Mouse (Mus musculus) splenic B cell, adult 2 months (primary cell): ENCODE results near the gene Gm10638.

Experiments
- DNase-seq: peaks from one replicate; pipeline ENCODE4 v3.0.0-alpha.2; 2011; ENCODE audit warnings: low read depth, low spot score
- H3K27me3 ChIP-seq: 2 replicates; pipeline ENCODE4 v1.6.1; 2012; ENCODE audit warnings: mild to moderate bottlenecking, low read length, moderate library complexity, mixed read lengths; ENCODE audit not compliant: control insufficient read depth, poor library complexity, insufficient read depth, severe bottlenecking
- H3K36me3 ChIP-seq: 2 replicates; pipeline ENCODE4 v1.6.1; 2012; ENCODE audit warnings: mild to moderate bottlenecking, low read length, moderate library complexity, mixed read lengths; ENCODE audit not compliant: control insufficient read depth, poor library complexity, insufficient read depth, severe bottlenecking

The Gm10638 gene

DNA sequence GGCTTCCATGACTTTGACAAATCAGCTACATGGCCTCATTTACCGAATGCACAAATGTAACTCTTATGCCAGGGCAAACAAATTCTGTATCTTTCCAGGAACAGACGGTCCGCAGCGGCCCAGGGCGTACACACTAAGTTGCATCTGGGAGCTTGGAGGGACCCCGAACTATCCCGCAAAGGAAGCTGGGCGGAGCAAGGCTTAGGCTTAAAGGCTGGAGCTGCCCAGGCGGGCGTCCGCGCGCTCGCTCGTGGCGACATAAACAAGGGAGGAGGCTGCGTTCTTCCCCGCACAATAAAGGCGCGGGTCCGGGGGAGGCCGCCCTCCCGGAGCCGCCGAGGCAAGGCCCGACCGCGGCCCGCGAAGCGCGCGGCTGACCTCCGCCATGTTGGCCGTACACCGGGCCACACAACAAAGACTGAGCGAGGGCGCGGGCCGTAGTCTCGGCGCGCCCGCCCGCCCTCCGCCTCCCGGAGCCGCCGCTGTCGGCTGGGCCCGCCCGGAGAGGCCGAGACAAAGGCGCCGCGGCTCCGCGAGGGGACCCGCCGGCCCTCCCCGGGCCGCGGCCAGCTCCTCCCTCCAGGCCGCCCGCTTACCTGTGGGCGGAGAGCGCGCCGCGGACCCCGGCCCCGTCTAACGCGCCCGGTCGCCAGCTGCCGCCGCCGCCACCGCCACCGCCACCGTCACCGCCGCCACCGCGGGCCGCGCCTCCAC is at the start of gene Gm10638, which contains the start of gene Siah1a:
TSS of gene Gm10638 (plus strand) at position 479 of the 714 bp plus-strand sequence.
TSS of gene Siah1a (minus strand) at position 714 of the 714 bp plus-strand sequence.
- H3K36me3 ChIP-seq, result no peaks in the 10 kb centered on the region

DNA sequence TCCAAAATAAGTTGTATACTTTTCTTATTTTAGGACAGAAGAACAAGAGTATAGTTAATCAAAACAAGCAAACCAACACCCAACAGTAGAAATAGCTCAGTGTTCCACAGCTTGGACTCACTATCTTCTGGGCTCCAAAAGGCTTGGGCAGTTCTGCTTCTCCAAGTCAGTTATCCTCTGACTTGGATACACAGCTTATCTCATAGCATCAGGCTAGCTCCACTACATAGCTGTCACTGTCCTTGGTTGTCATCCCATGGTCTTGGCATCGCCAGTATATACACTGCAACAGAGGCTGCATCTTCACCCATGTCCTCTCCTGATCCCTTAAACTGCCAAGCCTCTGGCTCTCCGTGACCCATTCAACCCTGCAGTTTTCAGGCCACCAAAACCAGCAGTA is 49.8 kb upstream of the Gm10638 start:
- no peak for DNase-seq
- no peaks in the 10 kb centered on the region for H3K27me3 ChIP-seq
- H3K36me3 ChIP-seq, result 0 out of 2 replicates have a peak, but pooled peaks cover 2% of the 10 kb centered on the region

More for the DNA sequence above, at the start of gene Gm10638, which contains the start of gene Siah1a:
- peak; percentile 47 for DNase-seq
- no peaks in the 10 kb centered on the region for H3K27me3 ChIP-seq

DNA sequence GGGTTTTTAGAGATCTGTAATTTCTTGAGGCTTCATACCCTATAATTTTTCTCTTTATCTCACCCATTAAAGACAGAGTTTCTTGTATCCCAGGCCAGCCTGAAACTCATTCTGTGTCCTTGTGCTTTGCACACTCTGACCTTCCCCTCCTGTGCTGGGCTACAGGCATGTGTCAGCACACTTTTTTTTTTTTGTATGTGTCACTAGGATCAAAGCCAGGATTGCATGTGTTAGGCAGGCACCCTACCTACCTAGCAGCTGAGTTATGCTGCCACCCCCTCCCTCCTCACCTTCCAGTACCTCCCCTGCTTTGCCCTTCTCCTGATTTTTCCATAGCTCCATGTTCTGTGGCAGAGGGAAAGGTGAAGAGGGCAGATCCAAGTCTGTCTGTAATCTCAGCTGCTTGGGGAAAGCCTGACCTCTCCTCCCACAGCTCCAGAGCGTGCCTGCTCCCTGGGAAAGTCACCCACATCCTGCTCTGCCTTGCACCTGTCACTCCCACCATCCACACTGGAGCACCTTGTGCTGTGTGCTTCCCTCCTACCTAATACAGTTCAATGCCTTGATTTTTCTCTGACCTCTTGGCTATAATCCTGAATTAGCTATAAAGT is 46.6 kb upstream of the Gm10638 start:
- no peaks in the 10 kb centered on the region; the same call in 1 of the 2 replicates for H3K36me3 ChIP-seq

DNA sequence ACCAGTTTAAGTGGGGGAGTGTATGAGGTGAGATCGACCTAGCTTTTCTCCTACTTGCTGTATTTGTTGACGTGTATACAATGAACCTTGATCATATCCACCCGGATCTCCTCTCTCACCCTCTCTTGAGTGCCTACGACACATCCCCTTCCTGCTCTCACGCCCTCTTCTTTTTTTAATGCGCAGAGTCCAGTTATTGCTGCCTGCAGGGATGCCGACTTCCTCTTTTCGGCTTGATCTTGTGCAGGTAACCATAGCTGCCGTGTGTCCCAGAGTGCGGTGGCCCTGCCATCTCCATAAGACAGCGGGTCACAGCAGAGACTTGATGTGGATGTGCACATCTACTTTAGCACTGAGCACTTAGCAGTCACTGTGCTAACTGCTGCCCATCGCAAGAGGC is 46.0 kb upstream of the Gm10638 start:
- no peaks in the 10 kb centered on the region for H3K27me3 ChIP-seq
- DNase-seq, result peak; percentile 36
- H3K36me3 ChIP-seq, result no peaks in the 10 kb centered on the region; the same call in 1 of the 2 replicates

More for the DNA sequence above, 46.6 kb upstream of the Gm10638 start:
- no peak for DNase-seq
- no peaks in the 10 kb centered on the region for H3K27me3 ChIP-seq

DNA sequence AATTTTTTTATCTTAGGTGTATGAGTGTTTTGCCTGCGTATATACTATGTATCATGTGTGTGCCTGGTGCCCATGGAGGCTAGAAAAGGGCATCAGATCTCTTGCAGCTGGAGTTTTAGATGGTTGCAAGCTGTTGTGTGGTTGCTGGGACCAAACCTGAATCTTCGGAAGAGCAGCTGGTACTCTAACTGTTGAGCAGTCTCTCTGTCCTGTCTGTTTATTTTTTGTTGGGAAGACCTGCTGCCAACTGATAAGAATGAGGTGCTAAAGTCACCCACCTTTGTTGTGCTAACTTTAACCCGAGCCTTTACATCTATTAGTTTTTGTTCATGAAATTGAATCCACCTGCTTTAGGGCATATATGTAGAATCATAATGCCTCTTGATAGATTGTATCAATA is 43.0 kb upstream of the Gm10638 start:
- DNase-seq, result no peak
- Histone ChIP-seq H3K36me3 (peaks cover 3% of the 10 kb centered on the region; the same call in 1 of the 2 replicates), H3K27me3 (no peaks in the 10 kb centered on the region)

DNA sequence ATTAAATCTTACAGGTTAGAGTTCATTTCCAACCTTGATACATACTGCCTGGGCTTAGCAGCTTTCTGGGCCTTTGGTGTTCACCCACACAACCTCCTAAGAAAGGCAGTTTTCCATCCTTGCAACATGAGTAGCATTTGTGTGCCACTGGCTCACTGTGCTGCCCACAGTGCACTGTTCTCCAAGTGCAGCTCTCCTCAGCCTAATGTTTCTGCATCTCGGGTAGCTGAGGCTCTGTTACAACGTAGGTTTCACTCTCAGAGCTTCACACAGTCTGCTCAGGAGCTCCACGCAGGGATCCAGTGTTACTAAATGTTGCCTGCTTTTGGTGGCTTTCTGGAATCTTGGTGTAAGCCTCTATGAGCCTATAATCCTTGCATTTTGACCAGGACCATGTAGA is 40.2 kb upstream of the Gm10638 start:
- Histone ChIP-seq H3K27me3 (no peaks in the 10 kb centered on the region), H3K36me3 (peaks cover 4% of the 10 kb centered on the region)
- DNase-seq, result no peak

DNA sequence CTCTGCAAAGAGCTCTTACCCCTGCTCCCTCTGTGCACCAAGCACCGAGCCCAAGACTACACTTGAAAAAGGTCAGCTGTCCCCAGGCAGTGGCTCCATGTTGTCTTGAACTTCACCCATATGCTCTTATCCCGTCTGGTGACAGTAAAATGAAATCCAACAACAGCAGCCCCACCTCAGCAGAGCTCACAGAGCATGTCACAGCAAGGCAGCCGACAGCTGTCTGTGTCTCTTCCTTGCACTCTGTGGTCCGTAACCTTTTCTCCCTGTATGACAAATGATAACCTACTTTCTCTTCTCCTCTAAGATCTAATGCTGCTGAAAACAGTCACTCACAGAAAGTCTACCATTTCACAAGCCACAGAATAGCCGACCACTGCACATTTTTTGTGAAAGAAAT is 38.7 kb upstream of the Gm10638 start:
- Histone ChIP-seq H3K36me3 (peaks cover 13% of the 10 kb centered on the region), H3K27me3 (no peaks in the 10 kb centered on the region)
- no peak for DNase-seq

DNA sequence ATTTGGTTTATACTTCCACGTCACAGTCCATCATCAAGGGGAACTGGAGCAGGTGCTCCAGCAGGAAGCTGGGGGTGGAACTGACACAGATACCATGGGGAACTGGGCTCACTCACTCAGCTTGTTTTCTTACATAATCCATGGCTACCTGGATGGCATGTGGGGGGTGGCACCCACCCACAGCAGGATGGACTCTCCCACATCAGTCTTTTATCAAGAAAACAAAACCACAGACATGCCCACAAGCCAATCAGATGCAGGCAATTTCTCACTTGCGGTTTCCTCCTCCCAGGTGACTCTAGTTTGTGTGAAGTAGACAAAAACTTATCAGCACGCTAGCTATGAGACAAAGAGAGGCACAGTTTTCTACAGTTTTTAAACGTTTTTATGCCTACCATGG is 37.6 kb upstream of the Gm10638 start:
- no peaks in the 10 kb centered on the region for H3K27me3 ChIP-seq
- peak; percentile 74 for DNase-seq
- H3K36me3 ChIP-seq, result peaks cover 13% of the 10 kb centered on the region; the same call in 1 of the 2 replicates

DNA sequence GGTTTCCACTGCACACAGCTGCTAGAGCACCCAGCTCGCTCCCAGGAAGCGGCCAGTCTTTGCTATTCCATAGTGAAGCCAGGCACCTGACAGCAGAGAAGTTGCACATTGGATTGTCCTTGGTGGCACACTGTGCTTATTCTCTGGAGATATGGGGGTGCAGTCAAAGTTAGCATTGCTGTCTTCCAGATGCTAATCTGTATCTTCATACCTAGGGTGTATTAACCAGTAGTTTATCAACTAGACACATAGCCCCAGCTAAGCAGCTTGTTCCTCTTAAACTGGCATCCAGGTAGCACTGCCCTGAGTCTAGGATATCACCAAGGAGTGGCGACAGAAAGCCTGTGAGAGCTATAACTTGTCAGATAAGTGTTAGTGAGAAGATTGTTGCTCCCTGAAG is 32.9 kb upstream of the Gm10638 start:
- H3K36me3 ChIP-seq, result peaks cover 21% of the 10 kb centered on the region; the same call in 1 of the 2 replicates
- H3K27me3 ChIP-seq, result no peaks in the 10 kb centered on the region
- DNase-seq, result no peak

DNA sequence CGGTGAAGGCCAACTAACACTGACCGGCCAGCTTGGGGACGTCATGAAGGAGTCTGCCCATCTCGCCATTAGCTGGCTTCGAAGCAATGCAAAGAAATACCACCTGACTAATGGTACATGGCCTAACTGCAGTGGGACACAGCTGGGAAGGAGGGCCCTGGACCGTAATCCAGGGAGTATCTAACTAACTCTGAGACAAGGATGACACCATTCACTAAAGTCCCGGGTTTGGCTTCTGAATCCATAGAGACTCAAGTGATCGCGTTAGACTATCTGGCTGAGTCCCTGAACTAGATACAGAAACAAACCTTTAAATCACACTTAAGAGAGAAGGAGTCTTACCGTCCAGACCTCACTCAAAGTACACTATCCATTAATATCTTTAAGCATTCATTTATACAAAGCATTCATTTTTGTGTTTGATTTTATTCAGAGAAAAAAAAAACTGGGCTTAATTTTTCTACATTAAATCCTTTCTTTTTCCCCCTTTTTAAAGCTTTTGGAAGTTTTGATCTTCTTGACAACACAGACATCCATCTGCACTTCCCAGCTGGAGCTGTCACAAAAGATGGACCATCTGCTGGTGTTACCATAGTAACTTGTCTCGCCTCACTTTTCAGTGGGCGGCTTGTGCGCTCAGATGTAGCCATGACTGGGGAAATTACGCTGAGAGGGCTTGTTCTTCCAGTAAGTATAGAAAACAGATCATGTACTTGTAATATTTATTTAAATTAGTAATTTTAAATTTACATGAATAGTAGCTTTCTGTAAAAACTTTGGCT is 31.9 kb upstream of the Gm10638 start:
- Histone ChIP-seq H3K36me3 (peaks cover 21% of the 10 kb centered on the region; the same call in 1 of the 2 replicates), H3K27me3 (no peaks in the 10 kb centered on the region)
- DNase-seq, result no peak

DNA sequence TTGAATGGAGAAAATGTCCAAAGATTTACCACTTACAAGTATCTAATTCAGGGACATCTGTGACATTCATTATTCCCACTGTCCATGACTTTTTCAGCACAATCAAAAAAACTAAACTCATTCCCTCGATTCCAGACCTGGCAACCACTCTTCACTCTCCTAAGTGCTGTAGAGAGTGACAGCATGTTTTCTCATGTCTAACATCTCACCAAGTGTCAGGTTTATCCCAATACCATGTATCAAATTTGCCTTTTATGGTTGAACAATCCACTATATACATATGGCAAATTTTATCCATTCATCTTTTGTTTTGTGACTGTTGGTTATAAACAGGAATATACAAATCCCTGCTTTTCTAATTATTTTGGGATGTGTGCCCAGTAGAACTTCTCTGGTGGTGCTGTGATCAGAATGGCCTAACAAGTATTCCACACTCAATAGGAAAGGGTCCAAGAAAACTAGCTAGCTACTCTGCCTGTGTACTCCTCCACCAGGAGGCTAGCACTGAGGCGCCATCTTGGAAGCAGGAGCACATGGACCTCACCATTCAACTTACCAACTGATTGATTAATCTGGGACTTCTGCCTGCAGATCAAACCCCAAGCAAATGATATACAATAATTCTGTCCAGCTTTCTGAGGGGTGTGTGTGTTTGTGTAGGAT is 27.0 kb upstream of the Gm10638 start:
- no peak for DNase-seq
- Histone ChIP-seq H3K27me3 (no peaks in the 10 kb centered on the region), H3K36me3 (peaks cover 8% of the 10 kb centered on the region; the same call in 1 of the 2 replicates)

DNA sequence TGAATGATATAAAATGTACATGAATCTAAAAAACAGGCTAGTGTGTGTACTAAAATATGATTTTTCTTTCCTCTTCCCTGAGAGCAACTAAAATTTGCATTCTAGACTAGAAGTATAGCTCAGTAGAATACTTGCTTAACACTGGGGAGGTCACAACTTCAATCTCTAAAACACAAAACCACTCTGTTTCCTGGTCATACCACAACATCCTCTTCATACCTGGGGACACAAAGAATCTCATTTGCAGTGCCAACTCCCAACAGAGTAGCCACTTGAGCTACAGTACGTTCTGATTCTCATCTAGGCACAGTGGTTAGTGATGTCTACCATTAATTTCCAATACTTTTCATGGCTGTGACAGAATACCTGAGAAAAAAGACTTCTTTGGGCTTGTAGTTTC is 26.1 kb upstream of the Gm10638 start:
- peak; percentile 26 for DNase-seq
- Histone ChIP-seq H3K27me3 (no peaks in the 10 kb centered on the region), H3K36me3 (peaks cover 7% of the 10 kb centered on the region; the same call in 1 of the 2 replicates)

DNA sequence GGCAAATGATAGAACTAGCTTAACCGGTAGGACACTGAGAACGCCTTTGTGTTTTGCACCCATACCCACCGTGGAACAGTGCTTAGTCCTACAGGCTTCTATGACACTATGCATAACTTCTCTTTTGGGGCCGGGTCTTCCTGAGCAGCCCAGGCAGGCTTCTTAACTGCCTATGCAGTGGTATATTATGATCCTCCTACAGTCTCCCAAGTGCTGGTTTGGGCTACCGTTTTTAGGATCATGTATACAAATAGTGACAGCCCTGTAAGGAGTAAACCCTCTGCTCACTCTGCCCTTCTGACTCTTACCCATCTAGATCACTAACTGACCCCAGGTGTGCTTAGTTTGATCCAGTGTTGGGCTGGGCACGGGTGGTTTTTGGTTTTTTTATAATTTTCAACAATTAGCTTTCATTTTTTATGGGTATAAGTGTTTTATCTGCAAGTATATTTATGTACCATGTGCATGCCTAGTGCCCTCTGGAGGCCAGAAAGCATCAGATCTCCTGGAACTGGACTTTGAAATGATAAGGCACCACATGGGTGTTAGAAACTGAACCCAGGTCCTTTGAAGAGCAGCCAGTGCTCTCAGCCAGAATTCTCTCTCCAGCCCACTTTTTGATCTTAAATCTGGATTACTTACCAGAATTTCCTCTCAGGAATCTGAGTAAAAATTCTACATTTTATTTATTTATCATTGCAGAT is 24.6 kb upstream of the Gm10638 start:
- Histone ChIP-seq H3K27me3 (no peaks in the 10 kb centered on the region), H3K36me3 (peaks cover 5% of the 10 kb centered on the region; the same call in 1 of the 2 replicates)
- DNase-seq, result peak; percentile 22

DNA sequence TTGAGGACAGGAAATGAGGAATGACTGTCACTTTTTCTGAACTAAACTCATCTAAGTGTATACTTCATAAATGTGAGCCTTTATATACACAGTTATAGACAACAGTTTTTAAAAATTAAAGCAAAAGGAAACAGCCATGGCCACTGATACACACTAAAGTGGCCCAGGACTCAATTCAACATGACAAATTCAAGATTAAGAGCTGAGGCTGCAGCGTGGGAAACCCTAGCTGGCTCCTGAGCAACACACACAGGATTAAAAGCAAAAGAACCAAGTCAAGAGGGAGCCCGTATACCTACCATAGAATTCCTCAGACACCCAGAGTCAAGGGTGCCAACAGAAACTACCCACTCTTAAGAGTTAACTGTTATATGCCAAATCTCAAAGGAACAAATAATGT is 24.0 kb upstream of the Gm10638 start:
- DNase-seq, result no peak
- Histone ChIP-seq H3K27me3 (no peaks in the 10 kb centered on the region), H3K36me3 (peaks cover 2% of the 10 kb centered on the region; the same call in 1 of the 2 replicates)
